Comparison of ENCODE assay signal across 8 mouse cellular contexts in genomic region chr3:144719088-144719900, GRCm38 (mm10). TPM values are rescaled to one million over a fixed set of nuclear protein-coding genes. Genes with fewer than 3 reads are reported as not detected.
A peak's percentile ranks its signal among the peaks of the same experiment; 100 is the strongest.
DNase-seq lines count a peak whose midpoint lies in the region; ATAC-seq and TF ChIP-seq lines count a peak whose summit lies in the region.

No protein-coding gene starts in this region.

- 1% methylated on average over 51 of the region's 56 CpGs for WGBS in hindbrain, embryonic 11.5 days
- WGBS in lung, embryonic 16.5 days, result under 1% methylated on average over 33 of the region's 56 CpGs
- WGBS in olfactory bulb, adult 2 months, result under 1% methylated on average over 56 of the region's 56 CpGs
- under 1% methylated on average over 56 of the region's 56 CpGs for WGBS in thymus, adult 2 months

- TF ChIP-seq POLR2A in olfactory bulb, adult 2 months (IDR thresholded peaks at IDR 0.05; ENCODE audit: insufficient read depth, low read depth, low read length), result no peak
- TF ChIP-seq POLR2A in thymus, adult 2 months (IDR thresholded peaks at IDR 0.05; ENCODE audit: control insufficient read depth, extremely low read depth, insufficient read depth, low read length, poor library complexity), result no peak

- peak overlapping the region; percentile 88 for H3K9ac ChIP-seq in hindbrain, embryonic 11.5 days (ENCODE audit: low read depth, low read length)
- H3K9ac ChIP-seq in lung, embryonic 16.5 days (ENCODE audit: low read length), result peak overlapping the region; percentile 90

- 0 out of 2 replicates have a peak, but pooled peaks cover 2% of the 10 kb centered on the region for H3K4me1 ChIP-seq in hindbrain, embryonic 11.5 days (replicated peaks; ENCODE audit: control insufficient read depth, insufficient read depth, low read length)
- H3K4me1 ChIP-seq in lung, embryonic 16.5 days (replicated peaks; ENCODE audit: control insufficient read depth, insufficient read depth, low read length), result peaks cover 26% of the 10 kb centered on the region
- peaks cover 11% of the 10 kb centered on the region for H3K4me1 ChIP-seq in olfactory bulb, adult 2 months (ENCODE audit: control insufficient read depth, insufficient read depth, low read length)
- H3K4me1 ChIP-seq in thymus, adult 2 months (replicated peaks; ENCODE audit: control insufficient read depth, insufficient read depth, low read length), result peaks cover 13% of the 10 kb centered on the region

- no peaks in the 10 kb centered on the region for H3K27me3 ChIP-seq in hindbrain, embryonic 11.5 days (ENCODE audit: control insufficient read depth, insufficient read depth, low read length)
- H3K27me3 ChIP-seq in lung, embryonic 16.5 days (ENCODE audit: control insufficient read depth, insufficient read depth, low read depth, low read length), result no peaks in the 10 kb centered on the region
- no peaks in the 10 kb centered on the region for H3K27me3 ChIP-seq in thymus, adult 2 months (ENCODE audit: control insufficient read depth, insufficient read depth, low read length)

- TF ChIP-seq CTCF in olfactory bulb, adult 2 months (IDR thresholded peaks at IDR 0.05; ENCODE audit: insufficient read depth, low read depth, low read length), result no peak
- no peak for TF ChIP-seq CTCF in thymus, adult 2 months (IDR thresholded peaks at IDR 0.05; ENCODE audit: borderline replicate concordance, control insufficient read depth, extremely low read depth, insufficient read depth, low read length, poor library complexity)

- no peaks in the 10 kb centered on the region for H3K36me3 ChIP-seq in hindbrain, embryonic 11.5 days (ENCODE audit: control insufficient read depth, insufficient read depth, low read length)
- H3K36me3 ChIP-seq in lung, embryonic 16.5 days (ENCODE audit: control insufficient read depth, insufficient read depth, low read length), result no peaks in the 10 kb centered on the region
- H3K36me3 ChIP-seq in thymus, adult 2 months (ENCODE audit: control insufficient read depth, insufficient read depth, low read length), result no peaks in the 10 kb centered on the region

- DNase-seq in MEL-GATA-1-ER (ENCODE audit: extremely low read depth, low read depth), result peak; percentile 58
- peak; percentile 71 for DNase-seq in cerebellum, adult 9-10 months
- DNase-seq in hindbrain, embryonic 11.5 days (ENCODE audit: low spot score), result peak; percentile 67
- peak; percentile 48 for DNase-seq in layer of hippocampus, adult 9-11 months
- DNase-seq in thymus, adult 2 months, result peak; percentile 80

- peak overlapping the region; percentile 43 for H3K4me2 ChIP-seq in hindbrain, embryonic 11.5 days (replicated peaks; ENCODE audit: low read depth, low read length)
- peak overlapping the region; percentile 81 for H3K4me2 ChIP-seq in lung, embryonic 16.5 days (ENCODE audit: low read depth, low read length)

- H3K27ac ChIP-seq in hindbrain, embryonic 11.5 days (ENCODE audit: low read depth, low read length), result peak overlapping the region; percentile 98
- peak overlapping the region; percentile 100 for H3K27ac ChIP-seq in lung, embryonic 16.5 days (ENCODE audit: low read length)
- H3K27ac ChIP-seq in olfactory bulb, adult 2 months (ENCODE audit: insufficient read depth, low read depth, low read length), result peak overlapping the region; percentile 68
- H3K27ac ChIP-seq in thymus, adult 2 months (ENCODE audit: control insufficient read depth, insufficient read depth, low read length), result peak overlapping the region; percentile 90

- peak; percentile 17 for ATAC-seq in frontal cortex, adult (ENCODE audit: low TSS enrichment)
- peak; percentile 58 for ATAC-seq in hindbrain, embryonic 11.5 days (ENCODE audit: low FRiP score)
- peak; percentile 53 for ATAC-seq in lung, embryonic 16.5 days (ENCODE audit: low read depth)

- H3K9me3 ChIP-seq in hindbrain, embryonic 11.5 days (ENCODE audit: control insufficient read depth, low read length), result no peaks in the 10 kb centered on the region
- no peaks in the 10 kb centered on the region for H3K9me3 ChIP-seq in lung, embryonic 16.5 days (ENCODE audit: control insufficient read depth, low read length)

- H3K4me3 ChIP-seq in hindbrain, embryonic 11.5 days (ENCODE audit: low read depth, low read length), result peak overlapping the region; percentile 80
- H3K4me3 ChIP-seq in lung, embryonic 16.5 days (ENCODE audit: low read length), result peak overlapping the region; percentile 91
- peak overlapping the region; percentile 84 for H3K4me3 ChIP-seq in olfactory bulb, adult 2 months (ENCODE audit: insufficient read depth, low read depth, low read length)
- H3K4me3 ChIP-seq in thymus, adult 2 months (ENCODE audit: control insufficient read depth, insufficient read depth, low read length), result peak overlapping the region; percentile 94

RNA-seq across cellular contexts. Expression of gene Sh3glb1, which starts 0.8 kb away (rescaled TPM):
- 108 and 116 TPM in 2 replicates for polyA plus RNA-seq in hindbrain, embryonic 11.5 days (2014; fragmentation: Nextera tagmentation; extraction: Ambion mirVana)
- 106 and 119 TPM in 2 replicates for polyA plus RNA-seq in lung, embryonic 16.5 days (2015; fragmentation: Nextera tagmentation; extraction: Ambion mirVana)
- polyA plus RNA-seq in olfactory bulb, adult 2 months (2012; ENCODE audit: insufficient read depth, insufficient read length, low replicate concordance, missing spikeins), result 182 TPM in 1 of 2 replicates, not detected in the other
- polyA plus RNA-seq in thymus, adult 2 months (2012; rRNA removed), result 31.6 and 34.4 TPM in 2 replicates

RNA-seq across cellular contexts. Expression of gene Clca3a1, which starts 41.5 kb away (rescaled TPM):
- 0.06 TPM in 1 of 2 replicates, not detected in the other for polyA plus RNA-seq in hindbrain, embryonic 11.5 days (2014; fragmentation: Nextera tagmentation; extraction: Ambion mirVana)
- 3.8 and 4.0 TPM in 2 replicates for polyA plus RNA-seq in lung, embryonic 16.5 days (2015; fragmentation: Nextera tagmentation; extraction: Ambion mirVana)
- polyA plus RNA-seq in olfactory bulb, adult 2 months (2012; ENCODE audit: insufficient read depth, insufficient read length, low replicate concordance, missing spikeins), result not detected in 2 replicates
- 1.0 and 1.2 TPM in 2 replicates for polyA plus RNA-seq in thymus, adult 2 months (2012; rRNA removed)

Comparison
In these comparisons a context has a peak if more than half of its experiments do, and no peak if none do; other contexts are left out.
1. Peak in every context shown above with its lines: DNase-seq, ATAC-seq, H3K4me3 ChIP-seq and H3K27ac ChIP-seq.